Mouse (Mus musculus): Measurements from ENCODE around the gene Nckipsd. TPM values are rescaled to one million over a fixed set of nuclear protein-coding genes. Genes with fewer than 3 reads are reported as not detected.

Gene Nckipsd
- total and polyA plus RNA-seq, 3 experiments, result 6.4 to 13.2 (median 6.6) TPM

DNA sequence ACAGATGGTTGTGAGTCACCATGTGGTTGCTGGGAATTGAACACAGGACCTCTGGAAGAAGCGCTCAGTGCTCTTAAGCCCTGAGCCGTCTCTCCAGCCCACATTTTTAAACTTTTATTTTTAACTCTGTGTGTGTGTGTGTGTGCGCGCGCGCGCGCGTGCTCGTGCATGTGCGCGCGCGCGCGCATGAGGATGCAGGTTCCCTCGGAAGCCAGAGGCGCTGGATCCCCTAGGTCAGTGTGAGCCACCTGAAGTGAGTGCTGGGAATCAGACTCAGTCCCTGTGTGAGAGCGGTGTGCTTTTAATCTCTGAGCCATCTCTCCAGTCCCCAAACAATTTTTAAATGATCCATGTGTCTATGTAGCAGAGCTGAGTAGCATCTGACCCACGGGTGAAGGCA lies 49.0 kb upstream of the Nckipsd start:
- no peak for TF ChIP-seq USF2 (conservative IDR thresholded peaks at IDR 0.05; ENCODE audit: low read depth, low read length)
- no peak for TF ChIP-seq MYC (IDR thresholded peaks at IDR 0.05; ENCODE audit: low read depth, low read length)
- no peak for TF ChIP-seq UBTF (IDR thresholded peaks at IDR 0.05; ENCODE audit: low read depth, low read length)
- TF ChIP-seq RAD21 (IDR thresholded peaks at IDR 0.05; ENCODE audit: low read depth, low read length), result no peak
- TF ChIP-seq MXI1 (IDR thresholded peaks at IDR 0.05; ENCODE audit: low read depth, low read length), result no peak
- TF ChIP-seq ZMIZ1 (IDR thresholded peaks at IDR 0.05; ENCODE audit: low read depth, low read length), result no peak
- no peak for TF ChIP-seq RCOR1 (conservative IDR thresholded peaks at IDR 0.05; ENCODE audit: low read depth, low read length)
- TF ChIP-seq POLR2A (IDR thresholded peaks at IDR 0.05; ENCODE audit: low read depth, low read length), result no peak
- Histone ChIP-seq H3K27ac (ENCODE audit: insufficient read depth, low read depth) (no peak overlapping the region), H3K4me3 (replicated peaks in 1 of 3; ENCODE audit: low read depth in 2 of 3, low read length in 2 of 3, poor library complexity in 1 of 3) (no peak overlapping the region), H3K27me3 (replicated peaks) (peaks cover 2% of the 10 kb centered on the region), H3K79me2 (replicated peaks; ENCODE audit: control insufficient read depth, extremely low read depth, insufficient read depth, poor library complexity, severe bottlenecking) (no peaks in the 10 kb centered on the region; the same call in 1 of the 2 replicates), H3K36me3 (replicated peaks in 1 of 2; ENCODE audit: control insufficient read depth in 1 of 2, insufficient read depth in 1 of 2, low read length in 1 of 2) (no peaks in the 10 kb centered on the region), H3K4me2 (ENCODE audit: insufficient read depth, low read depth, poor library complexity, severe bottlenecking) (no peak overlapping the region), H3K9ac (ENCODE audit: insufficient read depth, low read depth) (no peak overlapping the region), H3K9me3 (replicated peaks; ENCODE audit: low read length) (peaks cover 4% of the 10 kb centered on the region), H3K4me1 (ENCODE audit: control insufficient read depth in 1 of 2, insufficient read depth in 2 of 2) (peaks cover 3 to 8% of the 10 kb centered on the region in 2 experiments; a peak in 3 of 4 replicates)
- dilution Hi-C loops (cut with MboI; ENCODE audit: extremely low pct_ligation_motif_present, extremely low pct_unique_long_range_greater_than_20kb, low sequenced_read_pairs), result no loop called here
- in situ Hi-C loops (cut with MboI; ENCODE audit: low pct_ligation_motif_present, low pct_unique_long_range_greater_than_20kb, low sequenced_read_pairs), result loop anchor here (10.0 kb wide), 1 partner anchor 46 kb away; the partner anchor contains the start of gene Nckipsd
- DNase-seq (ENCODE audit: extremely low read depth), result no peak

DNA sequence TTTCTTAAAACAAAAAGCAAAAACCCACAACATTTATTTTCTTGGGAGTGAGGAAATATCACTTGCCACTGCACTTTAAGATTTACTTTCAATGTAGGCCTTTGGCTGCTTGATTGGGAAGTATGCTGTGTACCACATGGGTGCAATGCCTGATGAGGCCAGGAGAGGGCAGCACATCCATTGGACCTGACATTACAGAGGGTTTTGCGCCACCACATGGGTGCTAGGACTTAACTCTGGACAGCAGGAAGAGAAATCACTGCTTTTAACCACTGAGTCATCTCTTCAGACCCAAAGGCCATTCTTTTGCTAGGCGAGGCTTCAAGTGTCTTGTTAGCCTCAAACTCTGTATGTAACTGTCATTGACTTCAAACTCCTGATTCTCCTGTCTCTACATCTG lies 48.4 kb upstream of the Nckipsd start:
- Histone ChIP-seq H3K4me2 (ENCODE audit: insufficient read depth, low read depth, poor library complexity, severe bottlenecking) (no peak overlapping the region), H3K36me3 (replicated peaks in 1 of 2; ENCODE audit: control insufficient read depth in 1 of 2, insufficient read depth in 1 of 2, low read length in 1 of 2) (no peaks in the 10 kb centered on the region), H3K4me1 (ENCODE audit: control insufficient read depth in 1 of 2, insufficient read depth in 2 of 2) (peaks cover 3 to 12% of the 10 kb centered on the region in 2 experiments; a peak in 3 of 4 replicates), H3K79me2 (replicated peaks; ENCODE audit: control insufficient read depth, extremely low read depth, insufficient read depth, poor library complexity, severe bottlenecking) (no peaks in the 10 kb centered on the region; the same call in 1 of the 2 replicates), H3K4me3 (replicated peaks in 1 of 3; ENCODE audit: low read depth in 2 of 3, low read length in 2 of 3, poor library complexity in 1 of 3) (no peak overlapping the region), H3K9me3 (replicated peaks; ENCODE audit: low read length) (peaks cover 4% of the 10 kb centered on the region), H3K27ac (ENCODE audit: insufficient read depth, low read depth) (no peak overlapping the region), H3K27me3 (replicated peaks) (peaks cover 2% of the 10 kb centered on the region), H3K9ac (ENCODE audit: insufficient read depth, low read depth) (no peak overlapping the region)
- dilution Hi-C loops (cut with MboI; ENCODE audit: extremely low pct_ligation_motif_present, extremely low pct_unique_long_range_greater_than_20kb, low sequenced_read_pairs), result no loop called here
- DNase-seq (ENCODE audit: extremely low read depth), result peak; percentile 67
- peak; percentile 62 for TF ChIP-seq MAX (IDR thresholded peaks at IDR 0.05; ENCODE audit: low read length)
- TF ChIP-seq RAD21 (IDR thresholded peaks at IDR 0.05; ENCODE audit: low read depth, low read length), result peak; percentile 76
- TF ChIP-seq SMC3 (IDR thresholded peaks at IDR 0.05; ENCODE audit: low read depth, low read length), result peak; percentile 80
- no peak for TF ChIP-seq UBTF (IDR thresholded peaks at IDR 0.05; ENCODE audit: low read depth, low read length)
- TF ChIP-seq BHLHE40 (IDR thresholded peaks at IDR 0.05; ENCODE audit: low read depth, low read length), result no peak
- no peak for TF ChIP-seq USF1 (IDR thresholded peaks at IDR 0.05; ENCODE audit: low read depth, low read length)
- TF ChIP-seq MAFK (IDR thresholded peaks at IDR 0.05; ENCODE audit: insufficient replicate concordance, low read length), result no peak
- TF ChIP-seq SIN3A (IDR thresholded peaks at IDR 0.05; ENCODE audit: low read length), result no peak
- peak; percentile 82 to 89 for TF ChIP-seq CTCF (conservative IDR thresholded peaks at IDR 0.05 in 1 of 2, IDR thresholded peaks at IDR 0.05 in 1 of 2; ENCODE audit: low read depth in 2 of 2, low read length in 2 of 2)
- 0 out of 2 replicates have a peak, but pooled peaks have one; percentile 51 for TF ChIP-seq MYC (IDR thresholded peaks at IDR 0.05; ENCODE audit: low read depth, low read length)
- in situ Hi-C loops (cut with MboI; ENCODE audit: low pct_ligation_motif_present, low pct_unique_long_range_greater_than_20kb, low sequenced_read_pairs), result loop anchor here (10.0 kb wide), 1 partner anchor 45 kb away; the partner anchor contains the start of gene Nckipsd
